Mouse (Mus musculus) C2C12 (cell line): ENCODE data around the gene Fbxl14.

Source experiments
- CTCF ChIP-seq: IDR thresholded peaks from one replicate; pipeline ENCODE4 v1.5.1; 2011; ENCODE audit not compliant: control insufficient read depth, insufficient read depth, insufficient read length
- FOSL1 ChIP-seq: IDR thresholded peaks from one replicate; pipeline ENCODE4 v1.8.0; 2011; ENCODE audit warnings: mild to moderate bottlenecking, low read length; ENCODE audit not compliant: poor library complexity, insufficient read depth, severe bottlenecking
- MAX ChIP-seq: IDR thresholded peaks from one replicate; pipeline ENCODE4 v1.6.1; 2011; ENCODE audit warnings: mild to moderate bottlenecking, control low read depth
- MYOD1 ChIP-seq: IDR thresholded peaks from one replicate; pipeline ENCODE4 v1.6.1; 2011; ENCODE audit warnings: low read depth; ENCODE audit not compliant: control insufficient read depth, insufficient read length
- MYOG ChIP-seq: IDR thresholded peaks from one replicate; pipeline ENCODE4 v1.6.1; 2011; ENCODE audit not compliant: control insufficient read depth, insufficient read length; ENCODE audit errors: extremely low read depth

GRCm38 (mm10) chr6:119485486-119485885 is 6.0 kb downstream of the Fbxl14 start:
- TF ChIP-seq FOSL1 (no peak), CTCF (no peak), MYOD1 (peak; percentile 22), MAX (no peak), MYOG (no peak)
